Mouse (Mus musculus) adipose tissue, adult 10 weeks (tissue): ENCODE data around the gene Zfp169. TPM values are rescaled to one million over a fixed set of nuclear protein-coding genes. Genes with fewer than 3 reads are reported as not detected.

Experiments
- polyA plus RNA-seq: library from polyadenylated mRNA; stranded (reverse); fragments of 350-450 nt; fragmentation: Illumina TruSeq; extraction: RNeasy Lipid Tissue Mini Kit (QIAGEN cat#74804); gene quantifications from one replicate; pipeline ENCODE4 v1.2.3, GENCODE M21; 2014; ENCODE audit warnings: low read depth, low replicate concordance

The Zfp169 gene
- polyA plus RNA-seq, result 3.8 TPM

GRCm38 (mm10) chr13:48513003-48513929 is at the start of gene Zfp169, which contains the start of gene A830005F24Rik:
Gene Zfp169, minus strand, starts transcription at chr13:48513451.
Gene A830005F24Rik, plus strand, starts transcription at chr13:48513570.

Other genes with a start within 250 kb of the Zfp169 start
- gene A830005F24Rik, start 119 bp upstream of the Zfp169 start, polyA plus RNA-seq, result not detected
- 18.0 TPM for gene Ptpdc1, start 112.2 kb upstream of the Zfp169 start, polyA plus RNA-seq
- gene Barx1, start 149.5 kb upstream of the Zfp169 start, polyA plus RNA-seq, result not detected